Mouse (Mus musculus) embryo, embryonic 11 days (tissue): Measurements from ENCODE around the gene Gm20865.
"Not testable (repeated sequence)": the region's sequence is repeated elsewhere in the genome, so short reads cannot be mapped to it uniquely, and the experiment has no call there.

Experiments
- DNase-seq: peaks from one replicate; pipeline ENCODE4 v3.0.0-alpha.2; 2015

The Gm20865 gene

GRCm38 (mm10) chrY:21241275-21241674, at the start of gene Gm20865:
Gene Gm20865, plus strand, starts transcription at chrY:21241575.
- not testable (repeated sequence) for DNase-seq
